Mouse (Mus musculus): ENCODE measurements around the gene Slc35d2. TPM values are rescaled to one million over a fixed set of nuclear protein-coding genes. Genes with fewer than 3 reads are reported as not detected.

The Slc35d2 gene
- polyA plus RNA-seq, 1 experiment, result 1.2 TPM

DNA sequence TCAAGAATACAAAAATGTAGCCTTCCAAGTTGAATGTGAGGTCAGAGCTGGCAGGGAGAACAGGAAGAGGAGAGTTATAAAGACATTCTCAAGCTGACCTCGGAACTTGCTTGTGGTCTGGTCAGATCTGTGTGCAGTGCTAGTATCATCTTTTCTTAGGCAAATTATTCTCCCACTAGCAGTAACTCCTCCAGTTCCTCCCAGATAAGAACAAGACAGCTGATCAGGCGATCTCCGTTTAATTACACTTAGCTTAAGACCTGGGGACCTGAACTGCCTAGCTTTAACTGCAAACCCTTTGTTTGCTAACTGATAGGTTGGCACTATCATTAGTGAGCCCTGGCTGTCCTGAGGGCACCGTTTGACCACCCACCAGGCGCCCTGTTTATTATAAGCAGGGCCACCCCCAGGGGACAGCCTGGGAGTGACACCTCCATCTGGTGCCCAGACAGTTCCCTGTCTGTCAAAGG, 20.8 kb downstream of the Slc35d2 start:
- DNase-seq (ENCODE audit: low read depth), result peak; percentile 13
- TF ChIP-seq CTCF (IDR thresholded peaks at IDR 0.05; ENCODE audit: borderline replicate concordance, extremely low read depth, insufficient read depth, insufficient read length), result no peak
- no peak for TF ChIP-seq POLR2A (IDR thresholded peaks at IDR 0.05; ENCODE audit: borderline replicate concordance, extremely low read depth, insufficient read depth, insufficient read length, poor library complexity, severe bottlenecking)

DNA sequence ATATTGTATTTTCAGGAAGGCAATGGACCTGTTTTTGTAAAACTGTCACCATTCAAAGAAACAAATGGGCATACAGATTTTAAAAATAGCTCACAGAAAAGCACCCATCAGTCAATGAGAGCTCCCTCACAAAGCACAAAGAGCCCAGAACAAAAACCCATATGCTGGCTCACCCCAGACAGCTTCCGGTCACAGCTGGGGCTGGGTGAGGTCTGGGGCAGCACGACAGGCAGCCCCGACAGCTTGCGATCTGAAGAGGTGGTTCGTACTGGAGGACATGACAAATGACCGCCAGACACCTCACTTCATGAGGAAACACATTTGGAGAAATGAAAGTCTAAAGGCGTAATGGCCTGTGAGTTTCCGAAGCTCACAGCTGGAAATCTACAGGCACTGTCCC, 21.6 kb downstream of the Slc35d2 start:
- no peak for TF ChIP-seq POLR2A (IDR thresholded peaks at IDR 0.05; ENCODE audit: borderline replicate concordance, extremely low read depth, insufficient read depth, insufficient read length, poor library complexity, severe bottlenecking)
- TF ChIP-seq CTCF (IDR thresholded peaks at IDR 0.05; ENCODE audit: borderline replicate concordance, extremely low read depth, insufficient read depth, insufficient read length), result no peak
- DNase-seq (ENCODE audit: low read depth), result peak; percentile 62

DNA sequence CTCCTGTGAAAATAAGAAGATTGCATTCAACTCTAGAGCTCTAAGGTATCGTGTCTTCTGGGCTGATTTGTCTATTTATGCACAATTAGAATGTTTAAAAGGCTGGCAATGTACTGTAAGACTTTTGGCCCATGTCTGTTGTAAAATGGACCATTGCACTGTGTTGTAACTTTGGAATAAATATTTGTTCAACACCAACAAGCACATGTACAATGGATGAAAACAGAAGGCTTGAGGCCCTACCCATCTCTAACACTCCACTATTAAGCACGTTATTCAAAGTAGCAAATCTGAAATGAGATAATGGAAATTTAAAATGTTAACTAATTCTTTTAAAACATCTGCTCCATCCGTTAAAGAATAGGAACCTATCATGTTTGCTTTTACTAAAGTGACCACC, 22.1 kb downstream of the Slc35d2 start:
- no peak for TF ChIP-seq CTCF (IDR thresholded peaks at IDR 0.05; ENCODE audit: borderline replicate concordance, extremely low read depth, insufficient read depth, insufficient read length)
- TF ChIP-seq POLR2A (IDR thresholded peaks at IDR 0.05; ENCODE audit: borderline replicate concordance, extremely low read depth, insufficient read depth, insufficient read length, poor library complexity, severe bottlenecking), result no peak
- no peak for DNase-seq (ENCODE audit: low read depth)

DNA sequence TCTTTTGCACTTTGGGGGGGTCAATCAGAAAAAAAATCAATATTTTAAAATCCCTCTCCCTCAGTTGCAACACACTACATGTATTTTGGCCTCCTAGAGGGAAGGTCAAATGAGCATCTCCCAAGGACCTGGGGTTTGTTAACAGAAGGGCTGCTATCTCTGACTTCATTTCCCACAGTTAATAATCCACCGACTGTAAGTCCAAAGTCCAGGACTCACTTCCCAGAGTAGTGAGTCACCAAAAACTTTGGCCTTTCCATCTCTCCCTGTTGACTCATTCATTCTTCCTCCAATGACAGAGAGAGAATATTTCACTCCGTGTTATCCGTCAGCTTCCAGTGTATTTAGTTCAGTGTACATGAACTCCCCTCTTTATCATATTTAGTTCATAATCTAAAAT, 23.5 kb downstream of the Slc35d2 start:
- TF ChIP-seq CTCF (IDR thresholded peaks at IDR 0.05; ENCODE audit: borderline replicate concordance, extremely low read depth, insufficient read depth, insufficient read length) (no peak), POLR2A (IDR thresholded peaks at IDR 0.05; ENCODE audit: borderline replicate concordance, extremely low read depth, insufficient read depth, insufficient read length, poor library complexity, severe bottlenecking) (no peak)
- no peak for DNase-seq (ENCODE audit: low read depth)

DNA sequence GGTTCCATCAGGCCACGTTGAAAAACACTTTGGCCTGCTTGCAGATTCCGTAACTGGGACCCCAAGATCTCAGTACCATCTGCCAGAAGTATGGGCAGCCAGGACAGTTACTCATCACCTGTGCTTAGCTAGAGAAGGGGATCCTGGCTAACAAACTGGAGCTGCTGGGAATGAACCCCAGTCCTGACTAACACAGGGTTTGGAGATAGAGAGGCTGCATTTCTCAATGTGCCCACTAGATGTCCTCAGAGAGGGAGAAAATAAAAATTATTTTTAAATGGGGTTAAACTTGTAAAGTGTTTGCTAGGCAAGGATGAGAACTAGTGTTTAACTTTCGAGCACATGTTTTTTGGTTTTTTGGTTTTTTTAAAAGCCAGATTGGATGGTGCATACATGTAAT, 29.0 kb downstream of the Slc35d2 start:
- TF ChIP-seq CTCF (IDR thresholded peaks at IDR 0.05; ENCODE audit: borderline replicate concordance, extremely low read depth, insufficient read depth, insufficient read length), result peak; percentile 55; the same call in 1 of the 2 replicates
- TF ChIP-seq POLR2A (IDR thresholded peaks at IDR 0.05; ENCODE audit: borderline replicate concordance, extremely low read depth, insufficient read depth, insufficient read length, poor library complexity, severe bottlenecking), result no peak
- peak; percentile 49 for DNase-seq (ENCODE audit: low read depth)

DNA sequence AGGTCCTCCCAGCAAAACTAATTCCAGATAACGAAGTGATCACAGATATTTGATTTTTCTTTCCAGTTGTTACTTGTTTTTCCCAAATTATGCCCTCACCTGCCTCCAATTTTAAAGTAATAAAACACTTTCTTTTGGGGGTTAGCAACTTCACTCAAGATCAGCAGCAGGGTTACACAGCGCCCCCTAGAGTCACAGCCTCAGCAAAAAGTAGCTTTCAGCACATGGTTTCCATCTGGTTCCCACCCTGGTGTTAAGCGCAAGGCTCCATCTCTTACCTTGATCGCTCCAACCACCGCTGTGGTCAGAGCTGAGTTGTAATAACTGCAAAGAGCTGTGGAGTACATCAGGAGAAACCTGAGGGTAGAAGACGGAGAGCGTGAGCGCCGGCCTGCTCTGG, 30.2 kb downstream of the Slc35d2 start:
- no peak for TF ChIP-seq POLR2A (IDR thresholded peaks at IDR 0.05; ENCODE audit: borderline replicate concordance, extremely low read depth, insufficient read depth, insufficient read length, poor library complexity, severe bottlenecking)
- TF ChIP-seq CTCF (IDR thresholded peaks at IDR 0.05; ENCODE audit: borderline replicate concordance, extremely low read depth, insufficient read depth, insufficient read length), result peak; percentile 40; the same call in 1 of the 2 replicates
- peak; percentile 15 for DNase-seq (ENCODE audit: low read depth)

DNA sequence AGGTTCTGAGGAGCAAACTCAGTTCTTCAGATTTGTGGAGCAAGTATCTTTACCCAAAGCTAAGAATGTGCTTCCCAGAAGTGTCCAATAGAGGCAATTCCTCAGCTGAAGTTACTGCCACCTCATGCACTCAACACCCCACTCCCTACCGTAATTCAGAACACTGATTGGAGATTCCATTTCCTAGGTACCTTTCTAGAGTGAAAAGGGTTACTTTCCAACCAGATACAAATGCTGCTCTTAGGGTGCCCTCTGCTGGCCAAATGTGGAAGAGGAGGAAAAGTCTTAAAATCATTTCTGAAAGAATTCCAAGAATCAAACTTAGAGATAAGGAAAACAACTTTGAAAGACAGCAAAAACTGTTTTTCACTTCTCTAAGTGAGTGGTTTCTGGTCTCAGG, 35.8 kb downstream of the Slc35d2 start:
- TF ChIP-seq CTCF (IDR thresholded peaks at IDR 0.05; ENCODE audit: borderline replicate concordance, extremely low read depth, insufficient read depth, insufficient read length) (peak; percentile 66), POLR2A (IDR thresholded peaks at IDR 0.05; ENCODE audit: borderline replicate concordance, extremely low read depth, insufficient read depth, insufficient read length, poor library complexity, severe bottlenecking) (no peak)

DNA sequence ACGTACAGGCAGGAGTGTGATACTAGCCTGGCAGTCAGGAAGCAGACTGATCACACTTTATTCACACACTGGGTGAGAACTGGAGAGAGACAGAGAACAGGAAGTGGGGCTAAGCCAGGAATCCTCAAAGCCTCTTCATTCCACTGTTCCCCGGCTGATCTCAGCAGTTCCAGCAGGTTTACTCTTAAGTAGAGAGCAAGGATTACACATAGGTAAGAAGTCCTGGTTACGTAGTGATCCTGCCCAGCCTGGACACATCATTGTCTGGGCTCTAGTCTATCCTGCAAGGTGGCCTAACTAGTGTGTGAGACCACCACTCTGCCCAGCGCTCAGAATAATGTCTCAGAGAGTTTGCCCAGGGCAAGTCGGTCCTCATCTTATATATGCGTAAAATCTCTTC, 36.4 kb downstream of the Slc35d2 start:
- no peak for DNase-seq (ENCODE audit: low read depth)
- TF ChIP-seq CTCF (IDR thresholded peaks at IDR 0.05; ENCODE audit: borderline replicate concordance, extremely low read depth, insufficient read depth, insufficient read length) (no peak), POLR2A (IDR thresholded peaks at IDR 0.05; ENCODE audit: borderline replicate concordance, extremely low read depth, insufficient read depth, insufficient read length, poor library complexity, severe bottlenecking) (no peak)

More for the DNA sequence above, 35.8 kb downstream of the Slc35d2 start:
- DNase-seq (ENCODE audit: low read depth), result peak; percentile 81

DNA sequence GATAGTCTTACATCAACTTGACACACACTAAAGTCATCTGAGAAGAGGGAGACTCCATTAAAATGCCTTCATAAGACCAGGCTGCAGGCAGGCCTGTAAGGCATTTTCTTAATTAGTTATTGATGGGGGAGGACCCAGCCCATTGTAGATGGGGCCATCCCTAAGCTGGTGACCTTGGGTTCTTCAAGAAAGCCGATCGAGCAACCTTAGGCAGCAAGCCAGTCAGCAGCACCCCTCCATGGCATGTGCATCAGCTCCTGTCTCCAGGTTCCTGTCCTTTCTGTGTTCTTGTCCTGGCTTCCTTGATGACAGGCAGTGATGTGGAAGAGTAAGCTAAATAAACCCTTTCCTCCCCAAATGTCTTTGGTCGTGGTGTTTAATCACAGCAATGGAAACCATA, 37.0 kb downstream of the Slc35d2 start:
- DNase-seq (ENCODE audit: low read depth), result no peak
- TF ChIP-seq CTCF (IDR thresholded peaks at IDR 0.05; ENCODE audit: borderline replicate concordance, extremely low read depth, insufficient read depth, insufficient read length) (no peak), POLR2A (IDR thresholded peaks at IDR 0.05; ENCODE audit: borderline replicate concordance, extremely low read depth, insufficient read depth, insufficient read length, poor library complexity, severe bottlenecking) (no peak)

DNA sequence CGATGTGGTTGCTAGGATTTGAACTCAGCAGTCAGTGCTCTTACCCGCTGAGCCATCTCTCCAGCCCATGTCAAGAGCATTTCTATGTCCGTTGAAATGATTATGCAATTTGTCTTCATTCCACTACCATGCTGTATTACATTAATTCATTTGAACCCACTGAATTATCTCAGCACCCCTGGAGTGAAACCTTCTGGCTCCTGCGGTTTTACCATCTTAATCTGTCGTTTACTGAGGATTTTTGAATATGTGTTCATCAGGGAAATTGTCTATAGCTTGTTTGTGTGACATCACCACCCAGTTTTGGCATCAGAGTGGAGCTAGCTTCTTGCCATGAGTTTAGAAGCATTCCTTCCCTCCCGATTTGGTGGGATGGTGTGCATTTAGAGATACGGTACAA, 38.2 kb downstream of the Slc35d2 start:
- TF ChIP-seq POLR2A (IDR thresholded peaks at IDR 0.05; ENCODE audit: borderline replicate concordance, extremely low read depth, insufficient read depth, insufficient read length, poor library complexity, severe bottlenecking) (no peak), CTCF (IDR thresholded peaks at IDR 0.05; ENCODE audit: borderline replicate concordance, extremely low read depth, insufficient read depth, insufficient read length) (no peak)
- DNase-seq (ENCODE audit: low read depth), result peak; percentile 12

DNA sequence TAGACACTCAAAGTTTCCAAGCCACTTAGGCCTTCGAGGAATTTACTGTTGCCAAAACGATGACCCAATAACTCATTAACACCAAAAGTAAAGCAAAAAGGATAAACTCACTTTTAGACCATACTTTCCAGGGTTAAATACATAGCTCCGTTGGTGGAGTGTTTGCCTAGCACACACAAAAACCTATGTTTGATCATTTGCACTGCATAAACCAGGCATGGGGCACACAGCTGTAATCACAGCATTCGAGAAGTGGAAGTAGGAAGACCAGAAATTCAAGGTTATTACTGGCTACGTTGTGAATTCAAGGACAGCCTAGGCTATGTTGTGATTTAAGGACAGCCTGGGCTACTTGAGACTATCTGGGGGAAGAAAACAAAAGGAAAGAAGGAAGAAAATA, 38.9 kb downstream of the Slc35d2 start:
- no peak for TF ChIP-seq CTCF (IDR thresholded peaks at IDR 0.05; ENCODE audit: borderline replicate concordance, extremely low read depth, insufficient read depth, insufficient read length)
- TF ChIP-seq POLR2A (IDR thresholded peaks at IDR 0.05; ENCODE audit: borderline replicate concordance, extremely low read depth, insufficient read depth, insufficient read length, poor library complexity, severe bottlenecking), result no peak
- no peak for DNase-seq (ENCODE audit: low read depth)

DNA sequence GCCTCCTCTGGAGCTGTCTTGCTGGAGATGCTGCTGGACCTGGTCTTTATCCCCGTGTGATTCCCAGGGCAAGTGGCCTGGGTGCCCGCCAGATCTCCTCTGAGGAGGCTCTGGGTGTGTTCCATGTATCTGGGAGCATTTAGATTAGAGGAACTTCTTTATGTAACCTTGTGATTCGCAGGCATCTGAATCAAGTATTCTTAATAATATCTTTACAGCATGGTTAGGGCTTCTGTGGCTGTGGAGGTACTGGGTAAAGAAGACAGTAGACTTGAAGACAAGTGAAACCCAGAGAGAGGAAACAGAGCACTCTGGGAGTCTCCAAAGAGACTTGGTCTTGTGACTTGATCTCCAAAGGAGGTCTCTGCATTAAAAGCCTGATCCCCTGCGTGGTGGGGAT, 40.0 kb downstream of the Slc35d2 start, which contains the start of gene Hsd17b3:
Hsd17b3 (minus strand) TSS at position 101 of the 400 bp plus-strand sequence.
- TF ChIP-seq CTCF (IDR thresholded peaks at IDR 0.05; ENCODE audit: borderline replicate concordance, extremely low read depth, insufficient read depth, insufficient read length), result no peak
- no peak for DNase-seq (ENCODE audit: low read depth)

Data from brain, embryonic 14.5 days (tissue).